Mouse (Mus musculus) activated CD4-positive, CD25-positive, alpha-beta regulatory T cell, adult 4 months (primary cell): ENCODE results near the gene Rnaset2a. TPM values are rescaled to one million over a fixed set of nuclear protein-coding genes. Genes with fewer than 3 reads are reported as not detected.
"Not testable (repeated sequence)": the region's sequence is repeated elsewhere in the genome, so short reads cannot be mapped to it uniquely, and the experiment has no call there.

Source experiments
- ATAC-seq: one replicate; pipeline ENCODE4 v1.8.0; 2017
- polyA plus RNA-seq, 2 experiments: library from polyadenylated mRNA; unstranded; fragments of 100-300 nt; shearing (Covaris generic); gene quantifications; one replicate each; pipeline ENCODE4 v1.2.1; 2017

Gene Rnaset2a
- polyA plus RNA-seq = 10 to 100 TPM; 50.4 to 72.2 TPM

GRCm38 (mm10) chr17:8147439-8148316, at the start of gene Rnaset2a, which contains the start of gene Gm49673:
TSS of gene Rnaset2a (minus strand) at chr17:8148097.
TSS of gene Gm49673 (minus strand) at chr17:8147788.
- peak; percentile 95 for ATAC-seq

- peak; percentile 59 for ATAC-seq
These were observed 49.8 kb upstream of the Rnaset2a start for GRCm38 (mm10) chr17:8197652-8198051.

GRCm38 (mm10) chr17:8195685-8196376, 47.9 kb upstream of the Rnaset2a start:
- ATAC-seq = peak; percentile 54

- no peak for ATAC-seq
These were observed 45.8 kb upstream of the Rnaset2a start for GRCm38 (mm10) chr17:8193678-8194077.

GRCm38 (mm10) chr17:8184217-8184616, 36.3 kb upstream of the Rnaset2a start:
- ATAC-seq = no peak

- no peak for ATAC-seq
These were observed 35.9 kb upstream of the Rnaset2a start for GRCm38 (mm10) chr17:8183815-8184214.

GRCm38 (mm10) chr17:8177090-8177489, 29.2 kb upstream of the Rnaset2a start:
- ATAC-seq = no peak

GRCm38 (mm10) chr17:8171081-8171480, 23.2 kb upstream of the Rnaset2a start:
- ATAC-seq = peak; percentile 85

GRCm38 (mm10) chr17:8170331-8170730, 22.4 kb upstream of the Rnaset2a start:
- no peak for ATAC-seq

- not testable (repeated sequence) for ATAC-seq
These were observed 19.5 kb upstream of the Rnaset2a start for GRCm38 (mm10) chr17:8167436-8167835.

- ATAC-seq = not testable (repeated sequence)
These were observed 18.6 kb upstream of the Rnaset2a start for GRCm38 (mm10) chr17:8166454-8166853.

- ATAC-seq = peak; percentile 0
These were observed 18.1 kb upstream of the Rnaset2a start for GRCm38 (mm10) chr17:8165977-8166376.

GRCm38 (mm10) chr17:8165608-8165945, 17.7 kb upstream of the Rnaset2a start:
- not testable (repeated sequence) for ATAC-seq

- peak; percentile 84 for ATAC-seq
These were observed 17.1 kb upstream of the Rnaset2a start, which contains the start of gene Fgfr1op for GRCm38 (mm10) chr17:8164701-8165607. TSS of gene Fgfr1op (plus strand) at chr17:8165501.

GRCm38 (mm10) chr17:8160969-8161368, 13.1 kb upstream of the Rnaset2a start:
- ATAC-seq = not testable (repeated sequence)

- not testable (repeated sequence) for ATAC-seq
These were observed 10.7 kb upstream of the Rnaset2a start for GRCm38 (mm10) chr17:8158627-8159026.

GRCm38 (mm10) chr17:8155982-8156381, 8.1 kb upstream of the Rnaset2a start:
- not testable (repeated sequence) for ATAC-seq

GRCm38 (mm10) chr17:8155010-8155409, 7.1 kb upstream of the Rnaset2a start:
- ATAC-seq = not testable (repeated sequence)

GRCm38 (mm10) chr17:8146931-8147330, 966 bp downstream of the Rnaset2a start:
- not testable (repeated sequence) for ATAC-seq

GRCm38 (mm10) chr17:8143802-8144673, 3.9 kb downstream of the Rnaset2a start:
- ATAC-seq = not testable (repeated sequence)

- not testable (repeated sequence) for ATAC-seq
These were observed 7.7 kb downstream of the Rnaset2a start for GRCm38 (mm10) chr17:8140210-8140609.
